Mouse (Mus musculus) A20 (cell line): ENCODE measurements around the gene Fbxo17.

ENCODE experiments used
- DNase-seq: peaks from one replicate; pipeline ENCODE4 v3.0.0-alpha.2; 2011; ENCODE audit warnings: low read depth, low spot score

Gene Fbxo17

DNA sequence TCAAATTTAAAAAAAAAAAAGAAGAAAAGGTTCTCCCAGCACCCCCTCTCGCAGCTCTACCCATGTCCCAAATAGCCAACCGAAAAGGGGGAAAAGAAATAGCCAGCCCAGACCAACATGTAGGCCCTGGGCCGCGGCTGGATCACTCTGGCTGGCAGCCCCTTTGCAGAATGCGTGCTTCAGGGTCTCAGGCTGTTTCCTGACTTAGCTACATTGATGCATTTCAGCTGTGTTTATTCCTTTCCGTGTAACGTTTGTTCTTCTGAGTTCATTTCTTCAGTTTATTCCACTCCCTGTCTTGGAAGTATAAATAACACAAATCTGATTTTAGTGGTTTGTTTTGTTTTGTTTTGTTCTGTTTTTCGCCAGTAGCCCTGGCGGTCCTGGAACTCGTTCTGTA is 1.1 kb downstream of the Fbxo17 start:
- no peak for DNase-seq

- DNase-seq, result no peak
Measured at GRCm38 (mm10) chr7:28719159-28719558, 2.6 kb downstream of the Fbxo17 start.

GRCm38 (mm10) chr7:28719650-28720049 is 3.0 kb downstream of the Fbxo17 start:
- no peak for DNase-seq

DNA sequence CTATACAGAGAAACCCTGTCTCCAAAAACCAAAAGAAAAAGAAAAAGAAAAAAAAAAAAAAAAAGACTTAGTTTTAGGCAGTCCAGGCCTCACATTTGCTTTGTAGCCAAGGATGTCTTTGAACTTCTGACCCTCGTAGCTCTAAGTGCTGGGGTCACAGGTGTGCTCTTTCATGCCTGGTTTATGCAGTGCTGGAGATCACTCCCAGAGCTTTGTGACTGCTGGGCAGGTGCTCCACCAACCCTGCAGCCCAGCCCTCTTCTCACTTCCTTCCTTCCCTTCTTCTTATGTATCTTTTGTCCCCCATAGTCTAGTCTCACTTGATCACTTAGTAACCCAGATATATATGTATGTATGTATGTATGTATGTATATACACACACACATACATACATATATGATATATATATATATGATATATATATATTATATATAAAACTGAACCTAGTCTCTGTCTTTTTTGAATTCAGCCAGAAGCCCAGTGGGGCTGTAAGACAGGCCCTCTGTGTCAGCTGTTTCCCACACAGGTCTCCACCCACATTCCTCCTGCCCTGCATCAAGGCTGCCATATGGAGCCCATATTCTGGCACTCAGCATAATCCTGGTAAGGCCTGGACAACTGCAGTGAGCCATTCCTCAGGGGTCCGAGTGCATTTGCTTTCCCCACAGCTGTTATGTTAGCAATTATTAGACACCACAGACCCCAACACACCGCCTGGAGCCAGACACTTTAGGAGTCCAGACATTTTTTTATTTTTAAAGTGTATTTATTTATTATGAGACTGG is 4.3 kb downstream of the Fbxo17 start:
- DNase-seq, result no peak

GRCm38 (mm10) chr7:28722079-28722478 is 5.5 kb downstream of the Fbxo17 start:
- peak; percentile 21 for DNase-seq

DNA sequence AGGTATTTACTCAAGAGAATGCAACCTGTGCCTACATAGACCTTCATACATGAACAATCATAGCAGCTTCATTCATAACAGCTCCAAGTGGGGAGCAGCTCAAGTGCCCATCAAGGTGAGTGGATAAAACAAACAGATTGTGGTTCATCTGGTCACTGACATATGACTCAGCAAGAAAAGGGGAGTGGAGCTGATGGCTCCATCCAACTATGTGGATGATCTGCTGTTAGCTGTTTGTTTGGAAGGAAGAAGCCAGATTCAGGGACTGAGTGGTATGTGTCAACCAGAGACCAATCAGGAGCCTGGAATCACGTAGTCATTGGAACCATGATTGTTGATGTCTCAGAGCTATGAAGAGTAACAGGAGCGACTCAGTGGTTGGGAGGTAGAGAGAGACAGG is 8.0 kb downstream of the Fbxo17 start:
- no peak for DNase-seq

DNA sequence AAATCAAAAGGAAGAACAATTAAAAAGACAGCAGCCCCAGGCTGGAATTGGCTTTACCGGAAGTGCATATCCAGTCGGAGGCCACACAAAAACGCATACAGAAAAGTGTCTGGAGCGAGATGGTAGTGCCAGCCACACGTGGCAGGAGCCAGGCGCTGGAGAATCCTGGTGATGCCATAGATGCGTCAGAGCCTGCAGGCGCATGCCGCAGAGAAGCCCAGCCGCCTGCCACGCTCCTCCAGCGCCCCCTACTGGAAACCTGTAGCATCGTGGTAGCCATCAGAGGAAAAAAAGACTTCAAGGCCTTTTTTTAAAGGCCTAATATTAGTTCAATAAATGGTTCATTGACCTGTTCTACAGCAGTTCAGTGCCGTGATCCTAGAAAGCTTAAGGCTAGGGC is 10.0 kb downstream of the Fbxo17 start:
- peak; percentile 77 for DNase-seq

DNA sequence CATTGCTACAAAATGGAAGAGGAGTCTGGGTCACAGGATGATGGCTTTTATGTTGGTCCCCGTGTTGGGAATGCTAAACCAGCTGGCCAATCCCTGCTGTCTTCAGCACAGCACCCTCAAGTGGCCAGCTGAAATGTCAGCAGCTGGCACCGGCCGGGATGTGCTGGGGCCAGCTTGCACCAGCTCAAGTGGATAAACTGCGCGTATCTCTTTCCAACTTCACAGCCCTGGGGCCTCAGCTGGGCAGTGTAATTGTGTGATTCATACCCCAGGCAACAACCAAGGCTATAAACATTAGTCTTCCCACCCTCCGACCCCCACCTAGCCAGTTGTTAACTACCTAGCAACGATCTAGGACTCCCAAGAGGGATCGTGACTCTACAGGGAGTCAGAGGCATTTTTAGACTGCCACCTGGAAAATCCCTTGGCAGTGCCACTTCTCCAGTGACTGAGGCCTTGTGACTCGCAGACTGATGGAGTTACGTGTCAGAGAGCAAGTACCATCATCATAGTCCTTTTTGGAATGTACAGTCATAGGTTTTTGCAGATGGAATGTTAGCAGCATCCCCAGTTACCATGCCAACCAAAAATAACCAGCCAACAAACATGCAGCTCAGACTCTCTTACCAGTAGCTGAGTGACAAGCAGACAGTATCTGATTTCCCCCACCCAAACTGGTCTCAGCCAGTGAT is 11.2 kb downstream of the Fbxo17 start:
- DNase-seq, result no peak

DNA sequence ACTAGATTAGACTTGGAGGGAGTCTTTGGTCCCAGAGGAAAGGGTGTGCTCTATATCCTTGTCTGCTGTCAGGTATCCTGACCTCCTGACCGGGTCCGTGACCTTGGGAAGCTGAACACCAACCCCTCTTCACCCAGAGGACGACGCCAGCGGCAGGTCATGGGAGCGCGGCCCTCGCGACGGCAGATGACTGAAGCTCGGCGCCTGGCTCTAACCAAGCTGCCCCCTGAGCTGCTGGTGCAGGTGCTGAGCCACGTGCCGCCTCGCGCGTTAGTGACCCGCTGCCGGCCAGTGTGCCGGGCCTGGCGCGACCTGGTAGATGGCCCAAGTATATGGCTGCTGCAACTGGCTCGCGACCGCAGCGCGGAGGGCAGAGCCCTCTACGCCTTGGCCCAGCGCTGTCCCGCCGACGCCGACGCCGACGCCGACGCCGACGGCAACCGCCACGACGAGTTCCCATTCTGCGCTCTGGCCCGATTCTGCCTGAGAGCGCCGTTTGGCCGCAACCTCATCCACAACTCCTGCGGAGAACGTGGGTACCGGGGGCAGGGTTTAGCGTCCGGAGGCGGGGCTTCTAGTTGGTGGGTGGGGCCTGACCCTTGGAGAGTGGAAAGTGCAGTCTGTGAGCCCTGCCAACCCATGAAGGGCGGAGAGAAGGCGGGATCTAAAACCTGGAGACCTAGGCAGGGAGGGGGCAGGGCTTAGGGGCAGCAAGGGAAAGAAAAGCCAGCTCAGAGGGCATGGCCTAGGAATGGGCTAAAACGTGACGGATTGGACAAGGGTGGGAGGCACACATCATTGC is 15.9 kb downstream of the Fbxo17 start:
- DNase-seq, result peak; percentile 54

DNA sequence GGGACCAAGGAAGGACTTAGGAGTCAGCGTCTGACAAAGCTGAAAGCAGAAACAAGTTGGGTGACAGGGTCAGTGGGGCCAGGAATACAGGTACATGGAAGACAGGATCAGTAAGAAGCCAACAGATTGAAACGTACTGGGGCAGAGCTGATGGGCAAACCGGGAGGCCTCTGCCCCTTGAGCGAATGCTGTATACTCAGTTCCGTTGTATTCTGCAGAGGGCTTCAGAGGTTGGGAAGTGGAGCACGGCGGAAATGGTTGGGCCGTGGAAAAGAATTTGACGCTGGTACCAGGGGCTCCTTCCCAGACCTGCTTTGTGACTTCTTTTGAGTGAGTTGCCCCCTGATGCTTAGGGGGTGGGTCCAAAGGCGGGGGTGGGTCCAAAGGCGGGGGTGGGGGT is 16.6 kb downstream of the Fbxo17 start:
- DNase-seq, result no peak

- DNase-seq, result peak; percentile 26
Measured at GRCm38 (mm10) chr7:28735701-28736100, 19.1 kb downstream of the Fbxo17 start.

- no peak for DNase-seq
Measured at GRCm38 (mm10) chr7:28739829-28740228, 23.2 kb downstream of the Fbxo17 start.

- DNase-seq, result peak; percentile 61
Measured at GRCm38 (mm10) chr7:28740949-28741348, 24.3 kb downstream of the Fbxo17 start.

- DNase-seq, result no peak
Measured at GRCm38 (mm10) chr7:28741368-28741708, 24.7 kb downstream of the Fbxo17 start.

DNA sequence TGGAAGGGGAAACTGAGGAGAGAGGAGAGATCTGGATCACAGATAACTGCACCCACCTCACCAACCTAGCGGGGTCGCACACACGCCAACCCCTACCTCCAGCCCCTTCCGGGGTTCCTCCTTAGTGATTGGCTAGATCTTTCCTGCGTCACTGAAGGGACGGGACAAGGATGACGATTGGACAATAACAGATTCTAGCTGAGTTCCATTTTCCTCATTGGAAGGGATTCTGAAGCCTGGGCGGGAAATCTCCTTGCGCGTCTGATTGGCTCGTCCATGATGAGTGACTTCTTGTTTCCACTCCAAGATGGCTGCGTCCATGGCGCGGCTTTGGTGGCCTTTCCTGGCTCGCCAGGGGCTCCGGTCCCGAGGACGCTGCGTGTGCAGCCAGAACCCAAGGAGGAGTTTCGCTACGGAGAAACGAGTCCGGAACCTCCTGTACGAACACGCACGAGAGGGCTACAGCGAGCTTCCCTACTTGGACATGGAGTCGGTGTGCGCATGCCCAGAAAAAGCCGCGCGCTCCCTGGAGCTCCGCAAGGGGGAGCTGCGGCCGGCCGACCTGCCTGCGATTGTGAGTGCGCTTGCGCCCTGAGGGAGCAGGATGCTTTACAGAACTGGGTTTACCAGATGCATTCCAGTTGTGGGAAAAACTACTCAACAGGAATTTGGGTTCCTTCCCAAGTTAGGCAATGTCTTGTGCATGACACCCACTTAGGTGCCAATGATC is 25.3 kb downstream of the Fbxo17 start, which contains the start of the genes Mrps12 and Sars2:
TSS of gene Mrps12 (minus strand) at position 112 of the 730 bp plus-strand sequence.
TSS of gene Sars2 (plus strand) at position 284 of the 730 bp plus-strand sequence.
- DNase-seq, result peak; percentile 98

- DNase-seq, result no peak
Measured at GRCm38 (mm10) chr7:28749935-28750334, 33.3 kb downstream of the Fbxo17 start.

GRCm38 (mm10) chr7:28756079-28756478 is 39.5 kb downstream of the Fbxo17 start, which contains the start of gene Ccer2:
TSS of gene Ccer2 (plus strand) at chr7:28756174.
- no peak for DNase-seq

DNA sequence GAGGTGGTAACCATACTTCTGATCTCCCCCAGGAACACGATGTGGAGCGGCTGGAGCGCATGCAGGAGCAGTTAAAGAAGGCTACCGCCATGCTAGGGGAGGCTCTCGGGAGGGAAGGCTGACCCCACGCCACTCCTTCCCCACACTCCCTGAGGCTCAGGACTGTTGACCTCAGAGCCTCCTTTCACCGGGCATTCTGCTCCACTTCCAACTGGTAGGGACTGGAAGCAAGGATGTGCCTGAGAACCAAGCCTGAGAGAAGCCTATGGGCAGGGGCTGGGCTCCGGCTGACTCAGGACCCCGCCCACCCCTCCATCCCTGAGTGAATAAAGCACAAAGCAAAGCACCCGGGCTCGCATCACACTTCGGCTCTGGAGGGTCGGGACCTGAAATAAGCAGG is 42.0 kb downstream of the Fbxo17 start:
- DNase-seq, result no peak

DNA sequence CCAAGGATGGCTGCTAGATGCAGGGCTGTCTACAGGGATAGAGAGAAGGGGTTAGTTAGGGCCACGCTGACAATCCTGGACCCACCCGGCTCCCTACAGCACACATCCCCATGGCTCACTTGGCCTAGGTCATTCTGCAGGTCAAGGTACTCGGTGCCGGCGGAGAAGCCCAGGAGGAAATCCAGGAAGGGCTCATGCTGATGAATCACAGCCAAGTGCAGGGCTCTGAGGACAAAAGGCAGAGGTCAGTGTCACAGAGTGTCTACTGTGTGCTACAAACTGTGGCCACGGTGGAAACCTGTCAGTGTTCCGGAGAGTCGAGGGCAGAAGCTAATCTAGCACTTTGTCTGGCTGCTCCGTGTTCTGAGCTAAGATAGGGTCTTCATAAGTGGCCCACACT is 45.3 kb downstream of the Fbxo17 start:
- no peak for DNase-seq

DNA sequence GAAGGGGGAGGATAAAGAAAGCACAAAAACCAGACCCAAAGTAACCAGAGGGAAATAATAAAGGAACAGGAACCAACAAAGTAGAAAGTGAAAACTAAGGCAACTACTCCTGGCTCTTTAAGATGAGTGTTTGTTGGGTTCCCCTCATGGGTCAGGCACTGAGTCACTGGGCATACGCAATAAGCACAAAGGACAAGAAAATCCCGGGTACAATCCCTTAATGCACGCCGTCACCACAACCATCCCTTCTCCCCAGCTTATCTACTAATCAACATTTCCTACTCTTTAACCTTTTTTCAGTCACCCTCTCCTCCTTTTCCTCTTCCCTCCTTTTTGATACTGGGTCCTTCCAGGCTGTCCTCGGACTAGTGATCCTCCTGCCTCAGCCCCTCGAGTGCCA is 48.6 kb downstream of the Fbxo17 start:
- DNase-seq, result peak; percentile 32

GRCm38 (mm10) chr7:28766173-28766879 is 49.7 kb downstream of the Fbxo17 start, which contains the start of gene Sirt2:
TSS of gene Sirt2 (plus strand) at chr7:28766735.
- peak; percentile 99 for DNase-seq
